Mouse (Mus musculus) myocyte (in vitro differentiated cells): ENCODE measurements at regions not wholly inside any gene's neighbourhood (a gene's known extent, or its start where the extent isn't known, plus 50 kb on each side); places are given as distances from the start of the nearest gene placed in this dataset.

ENCODE experiments used
- CEBPB ChIP-seq: IDR thresholded peaks from 2 replicates; pipeline ENCODE4 v1.6.1; 2011; ENCODE audit warnings: mild to moderate bottlenecking, moderate library complexity; ENCODE audit not compliant: poor library complexity, insufficient read depth, severe bottlenecking
- E2F4 ChIP-seq: IDR thresholded peaks from one replicate; pipeline ENCODE4 v1.6.1; 2011; ENCODE audit warnings: mild to moderate bottlenecking, control low read depth, moderate library complexity; ENCODE audit not compliant: insufficient read depth
- MYOD1 ChIP-seq, 3 experiments: IDR thresholded peaks; one replicate each; pipeline ENCODE4 v1.6.1; 2011; ENCODE audit warnings: control low read depth in 2 of 3, low read depth in 2 of 3, mild to moderate bottlenecking in 2 of 3, moderate library complexity in 1 of 3; ENCODE audit not compliant: insufficient read length in 2 of 3, control insufficient read depth in 1 of 3
- MYOG ChIP-seq, 3 experiments: IDR thresholded peaks; one replicate each; pipeline ENCODE4 v1.6.1; 2011; ENCODE audit warnings: control low read depth in 2 of 3, low read depth in 2 of 3, mild to moderate bottlenecking in 2 of 3; ENCODE audit not compliant: insufficient read length in 2 of 3, control insufficient read depth in 1 of 3, insufficient read depth in 1 of 3
- POLR2A ChIP-seq: IDR thresholded peaks from one replicate; pipeline ENCODE4 v1.6.1; 2011; ENCODE audit warnings: low read depth, mild to moderate bottlenecking, control low read depth, moderate library complexity; ENCODE audit not compliant: insufficient read length
- POLR2AphosphoS2 ChIP-seq: IDR thresholded peaks from one replicate; pipeline ENCODE4 v1.6.1; 2011; ENCODE audit warnings: low read depth, control low read depth; ENCODE audit not compliant: insufficient read length
- REST ChIP-seq: IDR thresholded peaks from one replicate; pipeline ENCODE4 v1.6.1; 2011; ENCODE audit warnings: mild to moderate bottlenecking, control low read depth, moderate library complexity; ENCODE audit not compliant: insufficient read depth, insufficient read length
- TCF12 ChIP-seq: IDR thresholded peaks from one replicate; pipeline ENCODE4 v1.6.1; 2011; ENCODE audit warnings: mild to moderate bottlenecking, control low read depth; ENCODE audit not compliant: poor library complexity, insufficient read depth, severe bottlenecking
- TCF3 ChIP-seq: IDR thresholded peaks from one replicate; pipeline ENCODE4 v1.6.1; 2011; ENCODE audit warnings: low read depth, control low read depth; ENCODE audit not compliant: insufficient read length
- USF1 ChIP-seq: IDR thresholded peaks from one replicate; pipeline ENCODE4 v1.6.1; 2011; ENCODE audit warnings: low read depth, mild to moderate bottlenecking, control low read depth, moderate library complexity

DNA sequence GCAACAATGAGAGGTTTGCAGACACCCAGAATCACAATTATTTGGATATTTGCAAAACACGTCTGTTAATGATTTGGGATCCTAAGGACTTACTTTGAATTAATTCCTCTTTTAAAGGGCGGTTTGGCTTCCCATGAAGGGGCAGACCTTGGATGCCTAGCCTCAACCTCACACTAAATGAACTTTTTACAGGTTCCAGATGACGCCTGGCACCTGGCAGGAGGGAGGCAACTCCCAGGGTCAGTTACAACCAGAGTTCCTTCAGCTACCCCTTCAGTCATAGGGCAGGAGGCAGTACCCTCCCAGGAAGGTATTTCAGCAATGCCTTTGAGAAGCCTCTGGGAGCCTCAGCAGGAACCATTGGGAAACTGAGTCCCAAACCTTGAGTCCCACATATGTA is 57.9 kb upstream of the Stx18 start:
- TF ChIP-seq MYOD1 (IDR thresholded peaks at IDR 0.05; ENCODE audit: control insufficient read depth in 1 of 3, insufficient read length in 2 of 3, low read depth in 2 of 3) (no peak), POLR2A (no peak), CEBPB (no peak), TCF3 (no peak), MYOG (IDR thresholded peaks at IDR 0.05; ENCODE audit: control insufficient read depth in 1 of 3, insufficient read depth in 1 of 3, insufficient read length in 2 of 3, low read depth in 2 of 3) (no peak), USF1 (no peak), E2F4 (no peak), REST (no peak), TCF12 (no peak), POLR2AphosphoS2 (no peak)
